Mouse (Mus musculus): ENCODE data around the gene Pacs2. TPM values are rescaled to one million over a fixed set of nuclear protein-coding genes. Genes with fewer than 3 reads are reported as not detected.

The Pacs2 gene
- polyA plus RNA-seq, 1 experiment from 2014 or later: 19.0 TPM

- Histone ChIP-seq H3K27me3 (no peaks in the 10 kb centered on the region), H3K4me3 (peak overlapping the region; percentile 100), H3K4me1 (peaks cover 28% of the 10 kb centered on the region), H3K4me2 (replicated peaks) (peak overlapping the region; percentile 95), H3K27ac (peak overlapping the region; percentile 88), H3K9ac (peak overlapping the region; percentile 100), H3K9me3 (no peaks in the 10 kb centered on the region), H3K36me3 (0 out of 2 replicates have a peak, but pooled peaks cover 11% of the 10 kb centered on the region)
- WGBS: under 1% methylated on average over 26 of the region's 60 CpGs
- ATAC-seq (ENCODE audit: insufficient number of reproducible peaks, insufficient read depth, low FRiP score, low TSS enrichment): 0 out of 2 replicates have a peak, but pooled peaks have one; percentile 11
Observed at GRCm38 (mm10) chr12:113098530-113099151, 84.3 kb downstream of the Pacs2 start.

GRCm38 (mm10) chr12:113099470-113100237, 85.3 kb downstream of the Pacs2 start:
- H3K36me3 ChIP-seq: peaks cover 21% of the 10 kb centered on the region; the same call in 1 of the 2 replicates
- H3K4me3 ChIP-seq: peak overlapping the region; percentile 100
- no peaks in the 10 kb centered on the region for H3K9me3 ChIP-seq
- peak overlapping the region; percentile 100 for H3K9ac ChIP-seq
- 33% methylated on average over 6 of the region's 6 CpGs for WGBS
- ATAC-seq (ENCODE audit: insufficient number of reproducible peaks, insufficient read depth, low FRiP score, low TSS enrichment): no peak
- H3K4me2 ChIP-seq (replicated peaks): peak overlapping the region; percentile 95
- peak overlapping the region; percentile 20; the same call in 1 of the 2 replicates for H3K27ac ChIP-seq
- H3K4me1 ChIP-seq: peaks cover 28% of the 10 kb centered on the region
- H3K27me3 ChIP-seq: no peaks in the 10 kb centered on the region

- Histone ChIP-seq H3K4me2 (replicated peaks) (peak overlapping the region; percentile 95), H3K9me3 (no peaks in the 10 kb centered on the region), H3K27ac (no peak overlapping the region), H3K27me3 (no peaks in the 10 kb centered on the region), H3K4me3 (peak overlapping the region; percentile 100; the same call in 1 of the 2 replicates), H3K36me3 (peaks cover 25% of the 10 kb centered on the region), H3K9ac (0 out of 2 replicates have a peak overlapping the region, but pooled peaks have one; percentile 100), H3K4me1 (peaks cover 28% of the 10 kb centered on the region)
- 78% methylated on average over 5 of the region's 5 CpGs for WGBS
- ATAC-seq (ENCODE audit: insufficient number of reproducible peaks, insufficient read depth, low FRiP score, low TSS enrichment): no peak
Observed at GRCm38 (mm10) chr12:113100448-113101076, 86.3 kb downstream of the Pacs2 start.

- Histone ChIP-seq H3K9me3 (no peaks in the 10 kb centered on the region), H3K36me3 (peaks cover 28% of the 10 kb centered on the region), H3K9ac (no peak overlapping the region), H3K27me3 (no peaks in the 10 kb centered on the region), H3K4me1 (peaks cover 28% of the 10 kb centered on the region), H3K4me3 (no peak overlapping the region), H3K27ac (no peak overlapping the region), H3K4me2 (replicated peaks) (no peak overlapping the region)
- 86% methylated on average over 9 of the region's 9 CpGs for WGBS
- no peak for ATAC-seq (ENCODE audit: insufficient number of reproducible peaks, insufficient read depth, low FRiP score, low TSS enrichment)
Observed at GRCm38 (mm10) chr12:113101251-113101960, 87.1 kb downstream of the Pacs2 start.

GRCm38 (mm10) chr12:113102461-113102860, 88.2 kb downstream of the Pacs2 start:
- Histone ChIP-seq H3K4me3 (no peak overlapping the region), H3K9ac (no peak overlapping the region), H3K27ac (no peak overlapping the region), H3K27me3 (no peaks in the 10 kb centered on the region), H3K4me1 (peaks cover 23% of the 10 kb centered on the region), H3K9me3 (no peaks in the 10 kb centered on the region), H3K36me3 (peaks cover 28% of the 10 kb centered on the region), H3K4me2 (replicated peaks) (no peak overlapping the region; the same call in 1 of the 2 replicates)
- 66% methylated on average over 6 of the region's 6 CpGs for WGBS
- no peak for ATAC-seq (ENCODE audit: insufficient number of reproducible peaks, insufficient read depth, low FRiP score, low TSS enrichment)

GRCm38 (mm10) chr12:113103846-113104451, 89.6 kb downstream of the Pacs2 start:
- Histone ChIP-seq H3K27ac (no peak overlapping the region), H3K4me3 (no peak overlapping the region), H3K9ac (no peak overlapping the region), H3K27me3 (no peaks in the 10 kb centered on the region), H3K4me2 (replicated peaks) (no peak overlapping the region), H3K9me3 (no peaks in the 10 kb centered on the region), H3K36me3 (peaks cover 28% of the 10 kb centered on the region), H3K4me1 (peaks cover 18% of the 10 kb centered on the region)
- ATAC-seq (ENCODE audit: insufficient number of reproducible peaks, insufficient read depth, low FRiP score, low TSS enrichment): peak; percentile 7; the same call in 1 of the 2 replicates
- whole genome bisulfite sequencing: 83% methylated on average over 8 of the region's 8 CpGs

- WGBS: 87% methylated on average over 6 of the region's 6 CpGs
- peaks cover 17% of the 10 kb centered on the region for H3K36me3 ChIP-seq
- H3K4me2 ChIP-seq (replicated peaks): no peak overlapping the region
Observed at GRCm38 (mm10) chr12:113106386-113106785, 92.1 kb downstream of the Pacs2 start.

GRCm38 (mm10) chr12:113107431-113108124, 93.3 kb downstream of the Pacs2 start:
- H3K36me3 ChIP-seq: peaks cover 23% of the 10 kb centered on the region
- no peak overlapping the region for H3K27ac ChIP-seq
- 88% methylated on average over 4 of the region's 4 CpGs for WGBS
- no peak overlapping the region for H3K4me2 ChIP-seq (replicated peaks)
- H3K4me1 ChIP-seq: peaks cover 6% of the 10 kb centered on the region; the same call in 1 of the 2 replicates
- H3K4me3 ChIP-seq: no peak overlapping the region
- H3K27me3 ChIP-seq: no peaks in the 10 kb centered on the region
- ATAC-seq (ENCODE audit: insufficient number of reproducible peaks, insufficient read depth, low FRiP score, low TSS enrichment): no peak
- H3K9ac ChIP-seq: no peak overlapping the region
- no peaks in the 10 kb centered on the region for H3K9me3 ChIP-seq

More at GRCm38 (mm10) chr12:113106386-113106785, 92.1 kb downstream of the Pacs2 start:
- H3K27ac ChIP-seq: no peak overlapping the region
- H3K9ac ChIP-seq: no peak overlapping the region
- no peaks in the 10 kb centered on the region for H3K27me3 ChIP-seq
- peaks cover 6% of the 10 kb centered on the region; the same call in 1 of the 2 replicates for H3K4me1 ChIP-seq
- H3K9me3 ChIP-seq: no peaks in the 10 kb centered on the region
- no peak overlapping the region for H3K4me3 ChIP-seq
- ATAC-seq (ENCODE audit: insufficient number of reproducible peaks, insufficient read depth, low FRiP score, low TSS enrichment): no peak

GRCm38 (mm10) chr12:113108528-113109283, 94.4 kb downstream of the Pacs2 start:
- no peak overlapping the region for H3K27ac ChIP-seq
- H3K4me1 ChIP-seq: peaks cover 6% of the 10 kb centered on the region; the same call in 1 of the 2 replicates
- peaks cover 33% of the 10 kb centered on the region for H3K36me3 ChIP-seq
- ATAC-seq (ENCODE audit: insufficient number of reproducible peaks, insufficient read depth, low FRiP score, low TSS enrichment): no peak
- WGBS: 86% methylated on average over 17 of the region's 17 CpGs
- H3K9me3 ChIP-seq: no peaks in the 10 kb centered on the region
- no peak overlapping the region for H3K9ac ChIP-seq
- no peak overlapping the region for H3K4me3 ChIP-seq
- no peaks in the 10 kb centered on the region for H3K27me3 ChIP-seq
- no peak overlapping the region for H3K4me2 ChIP-seq (replicated peaks)

GRCm38 (mm10) chr12:113109801-113110200, 95.5 kb downstream of the Pacs2 start:
- no peak for ATAC-seq (ENCODE audit: insufficient number of reproducible peaks, insufficient read depth, low FRiP score, low TSS enrichment)
- H3K27ac ChIP-seq: no peak overlapping the region
- no peak overlapping the region for H3K9ac ChIP-seq
- peaks cover 6% of the 10 kb centered on the region; the same call in 1 of the 2 replicates for H3K4me1 ChIP-seq
- WGBS: 93% methylated on average over 10 of the region's 10 CpGs
- no peaks in the 10 kb centered on the region for H3K27me3 ChIP-seq
- peaks cover 34% of the 10 kb centered on the region for H3K36me3 ChIP-seq
- no peak overlapping the region for H3K4me3 ChIP-seq
- no peaks in the 10 kb centered on the region for H3K9me3 ChIP-seq
- no peak overlapping the region for H3K4me2 ChIP-seq (replicated peaks)
